Mouse (Mus musculus) spleen, adult 2 months (tissue): Measurements from ENCODE around the gene Nap1l1.

Experiments
- CTCF ChIP-seq: fragments of 200-500 bp; IDR thresholded peaks from 2 replicates; pipeline ENCODE4 v1.5.1; 2011; ENCODE audit warnings: mild to moderate bottlenecking, inconsistent platforms; ENCODE audit not compliant: insufficient read depth, insufficient read length, insufficient replicate concordance; ENCODE audit errors: extremely low read depth
- POLR2A ChIP-seq: fragments of 200-500 bp; IDR thresholded peaks from 2 replicates; pipeline ENCODE4 v1.6.1; 2011; ENCODE audit warnings: low read depth, low read length, inconsistent platforms

- TF ChIP-seq POLR2A: no peak
- TF ChIP-seq CTCF: no peak
Observed at GRCm38 (mm10) chr10:111544311-111544710, 71.3 kb downstream of the Nap1l1 start.
